Mouse (Mus musculus) limb, embryonic 12.5 days (tissue): ENCODE measurements at regions not wholly inside any gene's neighbourhood (a gene's known extent, or its start where the extent isn't known, plus 50 kb on each side); places are given as distances from the start of the nearest gene placed in this dataset.

Experiments used
- ATAC-seq: fragments of 200-750 bp; cut with Nextera tagmentation; 2 replicates; pipeline ENCODE4 v1.8.0; 2017; ENCODE audit warnings: low read depth, moderate TSS enrichment; ENCODE audit not compliant: insufficient number of reproducible peaks, insufficient read depth, low FRiP score, low TSS enrichment
- H3K27ac ChIP-seq: fragments of 300-500 bp; sonication (generic); 2 replicates; pipeline ENCODE4 v1.5.1; 2016; ENCODE audit warnings: mild to moderate bottlenecking, moderate library complexity
- H3K27me3 ChIP-seq: fragments of 300-500 bp; sonication (generic); 2 replicates; pipeline ENCODE4 v1.6.1; 2016; ENCODE audit warnings: mild to moderate bottlenecking, moderate library complexity
- H3K36me3 ChIP-seq: fragments of 300-500 bp; sonication (generic); 2 replicates; pipeline ENCODE4 v1.6.1; 2016; ENCODE audit warnings: mild to moderate bottlenecking, moderate library complexity
- H3K4me1 ChIP-seq: fragments of 300-500 bp; sonication (generic); replicated peaks from 2 replicates; pipeline ENCODE4 v1.6.1; 2016
- H3K4me2 ChIP-seq: fragments of 300-500 bp; sonication (generic); 2 replicates; pipeline ENCODE4 v1.6.1; 2016; ENCODE audit warnings: mild to moderate bottlenecking, moderate library complexity
- H3K4me3 ChIP-seq: fragments of 300-500 bp; sonication (generic); replicated peaks from 2 replicates; pipeline ENCODE4 v1.5.1; 2016; ENCODE audit warnings: mild to moderate bottlenecking
- H3K9ac ChIP-seq: fragments of 300-500 bp; sonication (generic); replicated peaks from 2 replicates; pipeline ENCODE4 v1.6.1; 2016; ENCODE audit warnings: mild to moderate bottlenecking, moderate library complexity
- H3K9me3 ChIP-seq: fragments of 300-500 bp; sonication (generic); 2 replicates; pipeline ENCODE4 v1.6.1; 2016; ENCODE audit warnings: mild to moderate bottlenecking, moderate library complexity
- whole genome bisulfite sequencing: fragments of 180-500 bp; shearing (Covaris S2); methylation state at CpG from one replicate; pipeline ENCODE4 v1.1.7; 2016; 5-methylcytosine and 5-hydroxymethylcytosine counted together

GRCm38 (mm10) chrX:10770575-10770974 is 55.8 kb downstream of the Mid1ip1 start:
- no peaks in the 10 kb centered on the region for H3K36me3 ChIP-seq
- WGBS = 58% methylated on average over 4 of the region's 4 CpGs
- H3K9ac ChIP-seq = no peak overlapping the region
- H3K4me3 ChIP-seq = no peak overlapping the region
- H3K4me2 ChIP-seq = no peak overlapping the region
- H3K9me3 ChIP-seq = no peaks in the 10 kb centered on the region
- H3K27me3 ChIP-seq = no peaks in the 10 kb centered on the region
- ATAC-seq = no peak
- no peak overlapping the region for H3K27ac ChIP-seq
- no peaks in the 10 kb centered on the region for H3K4me1 ChIP-seq

GRCm38 (mm10) chrX:10775714-10776515 is 61.1 kb downstream of the Mid1ip1 start:
- H3K4me1 ChIP-seq = no peaks in the 10 kb centered on the region
- H3K4me3 ChIP-seq = no peak overlapping the region
- no peak for ATAC-seq
- H3K9me3 ChIP-seq = no peaks in the 10 kb centered on the region
- no peak overlapping the region for H3K9ac ChIP-seq
- H3K27me3 ChIP-seq = no peaks in the 10 kb centered on the region; the same call in 1 of the 2 replicates
- H3K4me2 ChIP-seq = no peak overlapping the region
- H3K36me3 ChIP-seq = no peaks in the 10 kb centered on the region
- H3K27ac ChIP-seq = peak overlapping the region; percentile 41; the same call in 1 of the 2 replicates
- 50% methylated on average over 8 of the region's 8 CpGs for WGBS

GRCm38 (mm10) chrX:10776516-10776818 is 61.7 kb downstream of the Mid1ip1 start:
- H3K9ac ChIP-seq = no peak overlapping the region
- 46% methylated on average over 7 of the region's 7 CpGs for WGBS
- no peak for ATAC-seq
- H3K4me1 ChIP-seq = no peaks in the 10 kb centered on the region
- H3K4me3 ChIP-seq = no peak overlapping the region
- no peak overlapping the region for H3K4me2 ChIP-seq
- H3K27ac ChIP-seq = no peak overlapping the region
- no peaks in the 10 kb centered on the region for H3K9me3 ChIP-seq
- no peaks in the 10 kb centered on the region for H3K36me3 ChIP-seq
- no peaks in the 10 kb centered on the region; the same call in 1 of the 2 replicates for H3K27me3 ChIP-seq

GRCm38 (mm10) chrX:10778014-10778413 is 63.2 kb downstream of the Mid1ip1 start:
- no peak overlapping the region for H3K27ac ChIP-seq
- no peaks in the 10 kb centered on the region for H3K4me1 ChIP-seq
- no peak overlapping the region for H3K4me2 ChIP-seq
- no peaks in the 10 kb centered on the region; the same call in 1 of the 2 replicates for H3K27me3 ChIP-seq
- 86% methylated on average over 2 of the region's 2 CpGs for WGBS
- no peak overlapping the region for H3K9ac ChIP-seq
- H3K4me3 ChIP-seq = no peak overlapping the region
- H3K36me3 ChIP-seq = no peaks in the 10 kb centered on the region
- ATAC-seq = no peak
- no peaks in the 10 kb centered on the region for H3K9me3 ChIP-seq

GRCm38 (mm10) chrX:10786359-10786758 is 71.5 kb downstream of the Mid1ip1 start:
- H3K9me3 ChIP-seq = no peaks in the 10 kb centered on the region
- H3K27me3 ChIP-seq = no peaks in the 10 kb centered on the region
- H3K4me2 ChIP-seq = no peak overlapping the region
- ATAC-seq = no peak
- H3K36me3 ChIP-seq = no peaks in the 10 kb centered on the region
- H3K27ac ChIP-seq = no peak overlapping the region
- no peak overlapping the region for H3K4me3 ChIP-seq
- 79% methylated on average over 3 of the region's 3 CpGs for WGBS
- H3K9ac ChIP-seq = no peak overlapping the region
- no peaks in the 10 kb centered on the region for H3K4me1 ChIP-seq

GRCm38 (mm10) chrX:10787057-10787456 is 72.2 kb downstream of the Mid1ip1 start:
- no peak overlapping the region for H3K27ac ChIP-seq
- no peaks in the 10 kb centered on the region for H3K4me1 ChIP-seq
- H3K9me3 ChIP-seq = no peaks in the 10 kb centered on the region
- no peaks in the 10 kb centered on the region for H3K36me3 ChIP-seq
- H3K4me2 ChIP-seq = no peak overlapping the region
- H3K9ac ChIP-seq = no peak overlapping the region
- ATAC-seq = no peak
- H3K27me3 ChIP-seq = no peaks in the 10 kb centered on the region
- H3K4me3 ChIP-seq = no peak overlapping the region
- WGBS = 84% methylated on average over 2 of the region's 2 CpGs

- WGBS = 80% methylated on average over 7 of the region's 7 CpGs
- H3K4me1 ChIP-seq = no peaks in the 10 kb centered on the region
- H3K4me2 ChIP-seq = no peak overlapping the region
- no peaks in the 10 kb centered on the region for H3K36me3 ChIP-seq
- peaks cover 4% of the 10 kb centered on the region; the same call in 1 of the 2 replicates for H3K27me3 ChIP-seq
- no peaks in the 10 kb centered on the region for H3K9me3 ChIP-seq
- no peak overlapping the region for H3K4me3 ChIP-seq
- ATAC-seq = no peak
- no peak overlapping the region for H3K27ac ChIP-seq
- no peak overlapping the region for H3K9ac ChIP-seq
These were observed 105.6 kb downstream of the Mid1ip1 start for GRCm38 (mm10) chrX:10820313-10820920.

- 32% methylated on average over 1 of the region's 1 CpGs for WGBS
- ATAC-seq = no peak
- Histone ChIP-seq H3K36me3 (no peaks in the 10 kb centered on the region), H3K4me3 (no peak overlapping the region), H3K9ac (no peak overlapping the region), H3K27ac (no peak overlapping the region), H3K4me1 (0 out of 2 replicates have a peak, but pooled peaks cover 3% of the 10 kb centered on the region), H3K4me2 (no peak overlapping the region), H3K27me3 (no peaks in the 10 kb centered on the region), H3K9me3 (no peaks in the 10 kb centered on the region)
These were observed 118.9 kb downstream of the Mid1ip1 start for GRCm38 (mm10) chrX:10833681-10834080.

GRCm38 (mm10) chrX:10857089-10857488 is 142.3 kb downstream of the Mid1ip1 start:
- Histone ChIP-seq H3K36me3 (no peaks in the 10 kb centered on the region), H3K27me3 (no peaks in the 10 kb centered on the region), H3K9me3 (no peaks in the 10 kb centered on the region), H3K4me3 (no peak overlapping the region), H3K9ac (no peak overlapping the region), H3K4me1 (no peaks in the 10 kb centered on the region), H3K4me2 (no peak overlapping the region), H3K27ac (no peak overlapping the region)
- WGBS = 69% methylated on average over 6 of the region's 6 CpGs
- no peak for ATAC-seq

- Histone ChIP-seq H3K4me1 (no peaks in the 10 kb centered on the region), H3K9ac (no peak overlapping the region), H3K4me3 (no peak overlapping the region), H3K27me3 (no peaks in the 10 kb centered on the region), H3K36me3 (no peaks in the 10 kb centered on the region), H3K4me2 (no peak overlapping the region), H3K9me3 (no peaks in the 10 kb centered on the region), H3K27ac (no peak overlapping the region)
- WGBS = 51% methylated on average over 3 of the region's 3 CpGs
- ATAC-seq = no peak
These were observed 142.9 kb downstream of the Mid1ip1 start for GRCm38 (mm10) chrX:10857668-10858067.

GRCm38 (mm10) chrX:10871613-10872012 is 156.8 kb downstream of the Mid1ip1 start:
- H3K4me1 ChIP-seq = no peaks in the 10 kb centered on the region
- WGBS = 82% methylated on average over 4 of the region's 4 CpGs
- H3K27me3 ChIP-seq = peaks cover 12% of the 10 kb centered on the region; the same call in 1 of the 2 replicates
- H3K36me3 ChIP-seq = no peaks in the 10 kb centered on the region
- no peak overlapping the region for H3K9ac ChIP-seq
- no peak for ATAC-seq
- H3K4me2 ChIP-seq = no peak overlapping the region
- H3K4me3 ChIP-seq = no peak overlapping the region
- H3K27ac ChIP-seq = no peak overlapping the region
- H3K9me3 ChIP-seq = no peaks in the 10 kb centered on the region
